Mouse (Mus musculus) hindbrain, embryonic 13.5 days (tissue): ENCODE measurements around the gene Gm12184. TPM values are rescaled to one million over a fixed set of nuclear protein-coding genes. Genes with fewer than 3 reads are reported as not detected.
"Not testable (repeated sequence)": the region's sequence is repeated elsewhere in the genome, so short reads cannot be mapped to it uniquely, and the experiment has no call there.

ENCODE experiments used
- ATAC-seq: fragments of 200-750 bp; cut with Nextera tagmentation; 2 replicates; pipeline ENCODE4 v1.8.0; 2017; ENCODE audit warnings: moderate TSS enrichment; ENCODE audit not compliant: low FRiP score
- H3K27ac ChIP-seq: fragments of 300-500 bp; sonication (generic); 2 replicates; pipeline ENCODE4 v1.5.1; 2015; ENCODE audit warnings: inconsistent platforms, mild to moderate bottlenecking, moderate library complexity
- H3K27me3 ChIP-seq: fragments of 300-500 bp; sonication (generic); 2 replicates; pipeline ENCODE4 v1.6.1; 2015; ENCODE audit warnings: mild to moderate bottlenecking, inconsistent platforms
- H3K36me3 ChIP-seq: fragments of 300-500 bp; sonication (generic); 2 replicates; pipeline ENCODE4 v1.6.1; 2015; ENCODE audit warnings: mild to moderate bottlenecking, inconsistent platforms
- H3K4me1 ChIP-seq: fragments of 300-500 bp; sonication (generic); replicated peaks from 2 replicates; pipeline ENCODE4 v1.6.1; 2015; ENCODE audit warnings: inconsistent platforms
- H3K4me2 ChIP-seq: fragments of 300-500 bp; sonication (generic); 2 replicates; pipeline ENCODE4 v1.6.1; 2015; ENCODE audit warnings: inconsistent platforms, mild to moderate bottlenecking, moderate library complexity
- H3K4me3 ChIP-seq: fragments of 300-500 bp; sonication (generic); 2 replicates; pipeline ENCODE4 v1.5.1; 2015; ENCODE audit warnings: mild to moderate bottlenecking, inconsistent platforms
- H3K9ac ChIP-seq: fragments of 300-500 bp; sonication (generic); 2 replicates; pipeline ENCODE4 v1.6.1; 2015; ENCODE audit warnings: mild to moderate bottlenecking, inconsistent platforms
- H3K9me3 ChIP-seq: fragments of 300-500 bp; sonication (generic); 2 replicates; pipeline ENCODE4 v1.6.1; 2016; ENCODE audit warnings: inconsistent platforms
- WGBS: fragments of 180-500 bp; shearing (Covaris S2); methylation state at CpG from one replicate; pipeline ENCODE4 v1.1.7; 2015; 5-methylcytosine and 5-hydroxymethylcytosine counted together
- polyA plus RNA-seq: library from polyadenylated mRNA; unstranded; fragments of >200 nt; fragmentation: Nextera tagmentation; extraction: Ambion mirVana; gene quantifications from 2 replicates; pipeline ENCODE4 v1.2.1, GENCODE M21; 2015

Gene Gm12184
- polyA plus RNA-seq, 1 experiment from 2014 or later = 4.4 TPM

DNA sequence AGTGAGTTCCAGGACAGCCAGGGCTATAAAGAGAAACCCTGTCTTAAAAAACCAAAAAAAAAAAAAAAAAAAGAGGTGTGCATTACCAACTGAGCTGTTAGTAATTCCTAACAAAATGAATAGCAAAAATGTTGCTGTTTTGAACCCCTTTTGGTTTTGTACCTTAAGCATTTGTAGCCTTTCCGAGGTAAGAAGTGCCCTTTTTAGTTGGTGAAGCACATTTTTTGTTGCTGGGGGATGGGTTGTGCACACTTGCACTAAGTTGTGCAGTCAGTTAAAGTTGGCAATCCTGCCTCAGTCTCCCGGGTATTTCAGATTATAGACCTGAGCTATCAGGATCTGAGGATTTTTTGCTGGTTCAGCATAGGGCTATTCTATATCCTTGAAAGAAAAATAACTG is 21.5 kb downstream of the Gm12184 start:
- H3K4me1 ChIP-seq = peaks cover 21% of the 10 kb centered on the region
- H3K27me3 ChIP-seq = no peaks in the 10 kb centered on the region
- WGBS = 85% methylated on average over 2 of the region's 2 CpGs
- H3K36me3 ChIP-seq = peaks cover 85% of the 10 kb centered on the region
- no peaks in the 10 kb centered on the region for H3K9me3 ChIP-seq
- no peak for ATAC-seq
- H3K4me2 ChIP-seq = no peak overlapping the region
- H3K9ac ChIP-seq = no peak overlapping the region
- no peak overlapping the region for H3K27ac ChIP-seq
- H3K4me3 ChIP-seq = no peak overlapping the region

DNA sequence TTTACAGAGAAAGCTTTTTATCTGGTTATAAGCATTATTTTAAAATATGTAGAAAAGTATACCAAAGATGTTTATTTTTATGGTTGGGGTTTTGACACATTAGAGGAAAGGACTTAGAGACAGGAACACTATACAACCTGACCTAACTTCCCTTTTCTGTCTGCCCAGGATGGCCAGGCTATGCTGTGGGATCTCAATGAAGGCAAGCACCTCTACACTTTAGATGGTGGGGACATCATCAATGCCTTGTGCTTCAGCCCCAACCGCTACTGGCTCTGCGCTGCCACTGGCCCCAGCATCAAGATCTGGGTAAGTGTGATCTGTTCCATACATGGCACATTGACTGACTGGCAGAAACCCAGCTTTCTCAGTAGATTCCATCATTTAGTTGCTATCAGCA is 22.5 kb downstream of the Gm12184 start:
- ATAC-seq = no peak
- Histone ChIP-seq H3K4me1 (peaks cover 22% of the 10 kb centered on the region), H3K4me3 (no peak overlapping the region), H3K4me2 (no peak overlapping the region), H3K27ac (no peak overlapping the region), H3K9ac (no peak overlapping the region), H3K27me3 (no peaks in the 10 kb centered on the region), H3K36me3 (peaks cover 76% of the 10 kb centered on the region), H3K9me3 (no peaks in the 10 kb centered on the region)
- WGBS = 98% methylated on average over 2 of the region's 2 CpGs

DNA sequence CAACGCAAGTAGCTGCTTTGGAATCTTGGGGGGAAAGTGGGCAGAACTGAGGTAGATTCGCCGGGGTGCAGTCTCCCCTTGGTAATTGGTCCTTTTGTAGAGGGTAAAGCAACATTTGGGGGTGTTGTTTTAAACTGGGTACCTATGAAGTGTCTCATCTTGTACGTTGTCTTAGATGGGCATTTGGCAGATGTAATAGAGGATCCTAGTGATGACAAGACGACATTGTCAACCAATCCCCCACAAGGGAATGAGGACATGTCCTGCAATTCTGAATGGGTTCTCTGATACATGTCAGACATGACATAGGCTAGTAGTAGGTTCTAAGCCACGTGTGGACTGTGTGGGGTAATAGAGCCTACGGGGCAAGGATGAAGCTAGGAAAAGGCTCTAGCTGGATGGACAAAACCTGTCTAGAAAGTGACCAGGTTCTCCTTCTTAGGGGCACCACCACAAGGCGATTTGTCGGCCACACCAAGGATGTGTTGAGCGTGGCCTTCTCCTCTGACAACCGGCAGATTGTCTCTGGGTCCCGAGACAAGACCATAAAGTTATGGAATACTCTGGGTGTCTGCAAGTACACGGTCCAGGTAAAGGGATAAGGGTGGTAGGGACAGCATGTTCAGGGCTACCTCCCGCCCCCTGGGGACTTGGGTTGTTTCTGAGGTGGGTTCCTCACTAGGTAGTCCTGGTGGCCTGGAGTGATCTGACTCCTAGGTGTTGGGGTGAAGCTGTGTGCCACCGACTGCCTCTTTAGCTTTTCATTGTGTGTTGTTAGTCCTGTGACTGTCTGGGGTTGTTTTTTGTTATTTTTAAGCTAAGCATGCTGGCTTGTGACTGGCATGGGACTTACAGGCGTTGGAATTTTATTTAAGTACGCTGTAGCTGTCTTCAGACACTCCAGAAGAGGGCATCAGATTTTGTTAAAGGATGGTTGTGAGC is 24.4 kb downstream of the Gm12184 start:
- H3K9ac ChIP-seq = peak overlapping the region; percentile 95
- peak overlapping the region; percentile 98 for H3K4me2 ChIP-seq
- peak overlapping the region; percentile 83 for H3K4me3 ChIP-seq
- no peak overlapping the region for H3K27ac ChIP-seq
- H3K4me1 ChIP-seq = peaks cover 38% of the 10 kb centered on the region
- WGBS = 81% methylated on average over 17 of the region's 17 CpGs
- H3K27me3 ChIP-seq = no peaks in the 10 kb centered on the region
- no peaks in the 10 kb centered on the region for H3K9me3 ChIP-seq
- peaks cover 57% of the 10 kb centered on the region for H3K36me3 ChIP-seq
- no peak for ATAC-seq

- peak within 1 kb of the TSS; percentile 98 for H3K4me2 ChIP-seq
- peak within 1 kb of the TSS; percentile 95 for H3K9ac ChIP-seq
- H3K36me3 ChIP-seq = peaks cover 37% of the 10 kb centered on the region
- H3K4me1 ChIP-seq = peaks cover 38% of the 10 kb centered on the region
- peak within 1 kb of the TSS; percentile 95 for H3K27ac ChIP-seq
- ATAC-seq = peak; percentile 92
- H3K27me3 ChIP-seq = no peaks in the 10 kb centered on the region
- WGBS = under 1% methylated on average over 47 of the region's 47 CpGs
- H3K4me3 ChIP-seq = peak within 1 kb of the TSS; percentile 83
- H3K9me3 ChIP-seq = no peaks in the 10 kb centered on the region
Observed at GRCm38 (mm10) chr11:48799921-48800701, 26.3 kb downstream of the Gm12184 start, which contains the start of gene Rack1. Gene Rack1, plus strand, starts transcription at chr11:48800332.

DNA sequence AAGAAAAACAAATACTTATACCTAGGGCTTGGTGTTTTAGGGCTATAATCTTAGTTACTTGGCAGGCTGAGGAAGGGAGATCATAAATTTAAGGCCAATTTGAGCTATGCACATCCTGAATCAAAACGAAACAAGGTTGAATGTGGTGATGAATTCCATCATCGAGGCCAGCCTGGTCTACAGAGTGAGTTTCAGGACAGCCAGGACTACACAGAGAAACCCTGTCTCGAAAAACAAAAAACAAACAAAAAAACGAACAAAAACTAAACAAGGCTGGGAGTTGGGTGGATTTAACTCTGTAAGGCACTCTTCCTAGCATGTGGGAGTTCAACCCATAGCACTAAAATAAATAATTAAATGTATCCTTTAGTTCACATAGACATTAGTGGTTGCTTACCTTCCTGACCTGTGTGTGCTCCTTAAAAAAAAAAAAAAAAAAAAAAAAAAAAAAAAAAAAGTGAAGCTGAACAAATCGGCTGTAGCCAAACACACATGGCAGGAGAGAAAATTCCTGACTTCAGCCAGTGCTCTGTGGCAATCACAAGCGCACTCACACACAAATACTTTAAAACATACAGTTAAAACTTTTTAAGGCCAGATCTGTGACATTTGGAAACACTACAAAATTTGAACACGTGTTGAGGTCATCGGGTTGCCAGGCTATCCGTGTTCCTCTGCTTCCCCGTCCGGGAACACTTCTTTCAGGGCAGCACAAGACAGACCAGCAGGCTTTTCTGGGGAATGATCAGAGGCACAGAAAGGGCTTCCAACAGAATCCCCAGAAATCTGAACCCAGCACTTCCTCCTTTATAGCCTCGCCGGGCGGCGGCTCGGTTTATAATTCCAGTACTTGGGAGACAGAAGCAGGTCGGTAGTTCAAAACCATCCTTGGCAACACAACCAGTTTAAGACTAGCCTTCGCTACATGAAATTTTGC is 27.2 kb downstream of the Gm12184 start:
- 11% methylated on average over 18 of the region's 18 CpGs for WGBS
- ATAC-seq = peak; percentile 14
- no peaks in the 10 kb centered on the region for H3K9me3 ChIP-seq

DNA sequence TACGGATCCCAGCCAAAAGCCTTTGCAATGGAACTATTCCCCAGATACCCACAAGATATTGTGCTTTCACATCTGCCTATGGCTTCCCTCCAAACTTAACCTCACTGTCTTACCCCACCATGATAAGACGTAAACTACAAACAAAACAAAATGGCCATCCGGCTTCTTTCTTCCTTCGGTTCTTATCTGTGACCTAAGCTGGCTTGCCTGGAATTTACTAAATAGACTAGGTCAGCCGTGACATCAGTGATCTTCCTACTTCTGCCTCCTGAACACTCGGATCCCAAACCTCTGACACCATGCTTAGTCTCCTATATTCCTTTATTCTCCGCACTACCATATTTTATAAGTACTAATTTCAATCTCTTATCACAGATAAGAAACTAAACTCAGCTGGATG is 28.1 kb downstream of the Gm12184 start:
- ATAC-seq = no peak
- peak overlapping the region; percentile 95 for H3K9ac ChIP-seq

More for the DNA sequence above, 27.2 kb downstream of the Gm12184 start:
- Histone ChIP-seq H3K27ac (peak overlapping the region; percentile 95), H3K9ac (peak overlapping the region; percentile 95), H3K4me1 (peaks cover 38% of the 10 kb centered on the region), H3K4me2 (peak overlapping the region; percentile 98), H3K36me3 (peaks cover 29% of the 10 kb centered on the region), H3K27me3 (no peaks in the 10 kb centered on the region), H3K4me3 (peak overlapping the region; percentile 83)

GRCm38 (mm10) chr11:48797287-48797686 is 29.2 kb downstream of the Gm12184 start:
- ATAC-seq = no peak
- Histone ChIP-seq H3K27me3 (no peaks in the 10 kb centered on the region), H3K27ac (no peak overlapping the region), H3K4me2 (no peak overlapping the region), H3K4me3 (no peak overlapping the region), H3K9ac (no peak overlapping the region), H3K4me1 (peaks cover 32% of the 10 kb centered on the region), H3K9me3 (no peaks in the 10 kb centered on the region), H3K36me3 (peaks cover 9% of the 10 kb centered on the region)
- 91% methylated on average over 5 of the region's 5 CpGs for WGBS

More for the DNA sequence above, 28.1 kb downstream of the Gm12184 start:
- Histone ChIP-seq H3K4me2 (peak overlapping the region; percentile 98), H3K36me3 (peaks cover 19% of the 10 kb centered on the region), H3K9me3 (no peaks in the 10 kb centered on the region), H3K27ac (no peak overlapping the region), H3K4me3 (peak overlapping the region; percentile 83; the same call in 1 of the 2 replicates), H3K4me1 (peaks cover 38% of the 10 kb centered on the region), H3K27me3 (no peaks in the 10 kb centered on the region)
- WGBS = 86% methylated on average over 7 of the region's 7 CpGs

DNA sequence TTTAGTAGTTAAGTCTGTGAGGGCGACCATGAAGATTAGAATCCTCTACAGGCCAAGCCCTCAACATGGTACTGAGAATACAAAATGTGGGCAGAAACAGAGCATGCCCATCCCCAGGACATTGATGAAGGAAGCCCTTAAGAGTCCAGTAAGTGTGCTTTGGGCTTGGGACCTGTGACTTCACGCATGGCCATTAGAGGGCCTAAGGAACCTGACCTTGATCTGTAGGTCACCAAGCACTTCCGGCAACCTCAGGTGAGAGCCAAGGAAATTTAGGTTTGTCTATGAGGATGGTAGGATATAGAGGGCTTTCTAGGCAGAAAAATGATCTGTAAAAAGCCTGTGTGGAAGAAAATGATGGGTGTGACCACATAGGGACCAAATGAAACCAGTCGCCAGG is 30.2 kb downstream of the Gm12184 start:
- no peak overlapping the region for H3K4me2 ChIP-seq
- H3K4me1 ChIP-seq = peaks cover 22% of the 10 kb centered on the region
- H3K36me3 ChIP-seq = no peaks in the 10 kb centered on the region
- H3K27ac ChIP-seq = no peak overlapping the region
- H3K9ac ChIP-seq = no peak overlapping the region
- no peak overlapping the region for H3K4me3 ChIP-seq
- 81% methylated on average over 4 of the region's 4 CpGs for WGBS
- no peaks in the 10 kb centered on the region for H3K9me3 ChIP-seq
- 0 out of 2 replicates have a peak, but pooled peaks cover 3% of the 10 kb centered on the region for H3K27me3 ChIP-seq
- ATAC-seq = no peak

DNA sequence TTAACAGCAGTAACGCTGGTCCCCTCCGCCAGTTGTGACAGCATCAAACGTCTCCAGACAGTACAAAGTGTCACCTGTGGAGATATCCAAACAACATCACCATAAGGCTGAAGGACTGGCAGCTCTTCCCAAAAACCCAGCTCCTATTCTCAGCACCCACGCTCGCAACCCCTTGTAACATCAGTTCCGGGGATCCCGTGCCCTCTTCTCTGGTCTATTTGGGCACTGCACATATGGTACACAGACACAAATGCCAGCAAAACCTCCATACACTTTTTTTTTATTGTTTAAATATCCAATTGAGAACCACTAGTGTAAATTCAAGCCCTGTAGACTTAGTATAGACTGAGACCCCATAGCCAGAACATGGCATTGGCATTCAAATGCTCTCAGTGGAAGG is 31.2 kb downstream of the Gm12184 start:
- Histone ChIP-seq H3K9ac (no peak overlapping the region), H3K4me1 (peaks cover 20% of the 10 kb centered on the region), H3K4me2 (no peak overlapping the region), H3K4me3 (no peak overlapping the region), H3K27me3 (0 out of 2 replicates have a peak, but pooled peaks cover 4% of the 10 kb centered on the region), H3K27ac (no peak overlapping the region), H3K9me3 (no peaks in the 10 kb centered on the region), H3K36me3 (no peaks in the 10 kb centered on the region)
- ATAC-seq = no peak
- WGBS = 91% methylated on average over 7 of the region's 7 CpGs

DNA sequence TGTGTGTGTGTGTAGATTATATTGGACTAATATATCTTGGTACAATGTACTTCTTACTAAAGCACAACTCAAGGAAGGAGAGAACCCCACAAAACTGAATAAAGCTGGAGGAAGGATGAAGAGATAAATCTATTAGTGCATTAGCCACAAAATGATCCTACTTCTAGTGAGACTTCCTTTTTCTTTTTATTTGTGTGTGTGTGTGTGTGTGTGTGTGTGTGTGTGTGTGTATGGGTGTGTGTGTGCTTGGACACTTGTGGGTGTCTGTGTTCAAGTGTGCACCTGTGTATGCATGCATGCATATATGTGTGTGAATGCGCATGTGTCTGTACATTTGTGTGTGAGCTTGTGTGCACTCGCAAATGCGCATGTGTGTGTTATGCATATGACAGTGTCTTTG is 33.3 kb downstream of the Gm12184 start:
- Histone ChIP-seq H3K4me2 (no peak overlapping the region), H3K27me3 (0 out of 2 replicates have a peak, but pooled peaks cover 4% of the 10 kb centered on the region), H3K4me1 (peaks cover 13% of the 10 kb centered on the region), H3K4me3 (no peak overlapping the region), H3K36me3 (no peaks in the 10 kb centered on the region), H3K9me3 (no peaks in the 10 kb centered on the region), H3K27ac (no peak overlapping the region), H3K9ac (no peak overlapping the region)
- 98% methylated on average over 3 of the region's 3 CpGs for WGBS
- no peak for ATAC-seq

DNA sequence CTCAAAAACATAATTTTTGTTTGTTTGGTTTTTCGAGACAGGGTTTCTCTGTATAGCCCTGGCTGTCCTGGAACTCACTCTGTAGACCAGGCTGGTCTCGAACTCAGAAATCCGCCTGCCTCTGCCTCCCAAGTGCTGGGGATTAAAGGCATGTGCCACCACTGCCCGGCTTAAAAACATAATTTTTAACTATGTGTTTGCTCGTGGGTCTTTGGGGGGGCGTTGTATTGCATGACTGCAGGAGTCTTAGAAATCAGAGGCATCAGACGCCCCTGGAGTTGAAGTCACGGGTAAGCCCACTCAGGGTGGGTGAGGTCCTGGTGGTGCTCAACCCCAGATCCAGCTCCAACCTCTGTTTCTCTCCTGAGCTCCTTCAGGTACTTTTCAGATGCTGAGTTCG is 34.6 kb downstream of the Gm12184 start:
- ATAC-seq, H3K4me2 ChIP-seq, H3K27ac ChIP-seq, H3K36me3 ChIP-seq, H3K9me3 ChIP-seq, H3K27me3 ChIP-seq, H3K4me3 ChIP-seq, H3K4me1 ChIP-seq, H3K9ac ChIP-seq: not testable (repeated sequence)
- 84% methylated on average over 9 of the region's 9 CpGs for WGBS
